Mouse (Mus musculus) embryonic fibroblast, embryonic 13.5 days (primary cell): ENCODE measurements around the gene Ppia. TPM values are rescaled to one million over a fixed set of nuclear protein-coding genes. Genes with fewer than 3 reads are reported as not detected.
A peak's percentile ranks its signal among the peaks of the same experiment; 100 is the strongest.
"Not testable (repeated sequence)": the region's sequence is repeated elsewhere in the genome, so short reads cannot be mapped to it uniquely, and the experiment has no call there.

Experiments used
- H3K27ac ChIP-seq: 2 replicates; pipeline ENCODE4 v1.5.1; 2012; ENCODE audit warnings: low read length, control low read depth, inconsistent platforms; ENCODE audit not compliant: insufficient read depth
- H3K4me1 ChIP-seq: 2 replicates; pipeline ENCODE4 v1.6.1; 2011; ENCODE audit warnings: low read length; ENCODE audit not compliant: control insufficient read depth, insufficient read depth
- H3K4me3 ChIP-seq: 2 replicates; pipeline ENCODE4 v1.5.1; 2011; ENCODE audit warnings: mild to moderate bottlenecking, control low read depth, low read length; ENCODE audit not compliant: insufficient read depth
- CTCF ChIP-seq: IDR thresholded peaks from 2 replicates; pipeline ENCODE4 v1.5.1; 2011; ENCODE audit warnings: mild to moderate bottlenecking, control low read depth, low read length, moderate library complexity, borderline replicate concordance; ENCODE audit not compliant: insufficient read depth
- POLR2A ChIP-seq: IDR thresholded peaks from 2 replicates; pipeline ENCODE4 v1.6.1; 2011; ENCODE audit warnings: low read depth, mild to moderate bottlenecking, control low read depth, low read length, moderate library complexity
- polyA plus RNA-seq: library from polyadenylated mRNA; stranded (reverse); fragments of >200 nt; gene quantifications from 2 replicates; pipeline ENCODE4 v1.2.4, GENCODE M21; 2011; ENCODE audit warnings: low read depth; ENCODE audit not compliant: missing spikeins, insufficient read length

Gene Ppia
- polyA plus RNA-seq, 1 experiment: 2,412 TPM

DNA sequence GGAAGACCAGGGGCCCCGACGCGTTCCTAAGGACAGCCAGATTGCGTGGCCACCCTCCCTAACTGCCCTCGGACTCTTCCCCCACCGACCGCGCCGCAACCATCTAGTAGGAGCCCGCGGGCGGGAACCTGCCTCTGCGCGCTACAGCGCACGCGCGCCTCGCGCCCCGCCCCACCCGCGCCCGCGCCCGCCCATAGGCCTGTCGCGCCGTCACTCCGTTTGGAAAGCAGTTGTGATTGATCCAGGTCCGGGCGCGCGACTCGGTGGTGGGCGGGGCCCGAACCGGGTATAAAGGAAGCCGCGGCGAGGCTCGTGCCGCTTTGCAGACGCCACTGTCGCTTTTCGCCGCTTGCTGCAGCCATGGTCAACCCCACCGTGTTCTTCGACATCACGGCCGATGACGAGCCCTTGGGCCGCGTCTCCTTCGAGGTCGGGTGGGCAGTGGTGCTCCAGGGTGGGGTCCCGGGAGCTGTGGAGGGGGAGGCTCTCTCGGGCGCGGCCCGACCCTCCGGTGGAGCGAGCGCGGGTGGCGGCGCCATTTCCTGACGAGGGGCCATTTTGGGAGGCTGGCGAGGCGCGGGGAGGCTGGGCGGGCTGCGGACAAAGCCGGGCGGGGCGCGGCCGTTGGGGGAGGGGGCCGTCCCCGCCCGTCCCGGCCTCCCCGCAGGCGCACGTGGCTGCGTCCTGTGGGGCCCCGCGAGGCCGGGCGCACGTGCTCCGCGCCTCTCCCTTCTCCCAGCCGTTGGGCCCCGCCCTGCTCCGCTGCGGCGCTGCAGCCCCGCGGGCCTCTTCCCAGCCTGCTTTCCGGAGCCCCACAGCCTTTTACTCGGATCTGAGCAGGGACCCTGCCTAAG lies 535 bp downstream of the Ppia start:
- H3K4me1 ChIP-seq: no peaks in the 10 kb centered on the region
- no peak for TF ChIP-seq CTCF
- TF ChIP-seq POLR2A: peak; percentile 89
- H3K4me3 ChIP-seq: peak overlapping the region; percentile 97
- H3K27ac ChIP-seq: peak overlapping the region; percentile 99

GRCm38 (mm10) chr11:6416405-6417034 lies 1.3 kb downstream of the Ppia start:
- peak; percentile 32 for TF ChIP-seq POLR2A
- TF ChIP-seq CTCF: no peak
- H3K4me1 ChIP-seq: no peaks in the 10 kb centered on the region

GRCm38 (mm10) chr11:6417069-6417468 lies 1.8 kb downstream of the Ppia start:
- Histone ChIP-seq H3K4me3 (peak overlapping the region; percentile 97), H3K27ac (0 out of 2 replicates have a peak overlapping the region, but pooled peaks have one; percentile 45), H3K4me1 (no peaks in the 10 kb centered on the region)
- TF ChIP-seq CTCF (no peak), POLR2A (0 out of 2 replicates have a peak, but pooled peaks have one; percentile 38)

More at GRCm38 (mm10) chr11:6416405-6417034, 1.3 kb downstream of the Ppia start:
- Histone ChIP-seq H3K4me3 (peak overlapping the region; percentile 97), H3K27ac (peak overlapping the region; percentile 95)

GRCm38 (mm10) chr11:6417490-6417889 lies 2.2 kb downstream of the Ppia start:
- H3K4me3 ChIP-seq: peak overlapping the region; percentile 97
- TF ChIP-seq CTCF (no peak), POLR2A (no peak)
- H3K27ac ChIP-seq: no peak overlapping the region
- no peaks in the 10 kb centered on the region for H3K4me1 ChIP-seq

GRCm38 (mm10) chr11:6418751-6419150 lies 3.5 kb downstream of the Ppia start:
- Histone ChIP-seq H3K27ac (no peak overlapping the region), H3K4me1 (no peaks in the 10 kb centered on the region), H3K4me3 (peak overlapping the region; percentile 9)
- TF ChIP-seq POLR2A: no peak
- TF ChIP-seq CTCF: no peak

DNA sequence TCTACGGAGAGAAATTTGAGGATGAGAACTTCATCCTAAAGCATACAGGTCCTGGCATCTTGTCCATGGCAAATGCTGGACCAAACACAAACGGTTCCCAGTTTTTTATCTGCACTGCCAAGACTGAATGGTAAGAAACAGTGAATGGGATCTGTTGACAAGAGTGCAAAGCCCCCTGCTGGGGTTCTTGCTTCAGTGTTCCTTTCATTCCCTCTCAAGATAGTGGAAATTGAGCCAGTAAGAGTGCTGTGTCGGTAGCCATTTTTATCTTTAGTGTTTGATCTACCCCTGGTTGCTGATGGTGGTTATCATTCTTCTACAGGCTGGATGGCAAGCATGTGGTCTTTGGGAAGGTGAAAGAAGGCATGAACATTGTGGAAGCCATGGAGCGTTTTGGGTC lies 3.9 kb downstream of the Ppia start:
- not testable (repeated sequence) for H3K4me3 ChIP-seq, H3K4me1 ChIP-seq, H3K27ac ChIP-seq

DNA sequence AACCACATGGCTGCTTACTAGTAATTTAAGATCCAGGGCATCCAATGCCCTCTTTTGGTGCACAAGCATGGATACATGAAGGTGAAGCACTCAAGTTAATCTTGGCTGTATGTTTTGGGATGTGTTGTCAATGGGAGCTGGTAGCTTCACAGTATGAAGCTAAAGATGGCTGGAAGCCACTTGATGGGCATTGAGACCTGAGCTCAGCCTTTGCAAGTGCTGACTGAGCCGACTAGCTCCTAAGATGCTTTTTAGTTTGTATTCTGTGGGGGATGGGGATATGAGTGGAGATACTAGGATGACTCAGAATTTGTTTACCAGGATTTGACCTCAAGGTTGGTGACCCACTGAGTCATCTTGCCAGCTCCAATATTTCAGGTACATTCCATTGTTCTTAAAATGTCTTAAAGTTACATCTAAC lies 5.0 kb downstream of the Ppia start:
- Histone ChIP-seq H3K4me1 (no peaks in the 10 kb centered on the region), H3K4me3 (no peak overlapping the region), H3K27ac (no peak overlapping the region)
- TF ChIP-seq POLR2A (0 out of 2 replicates have a peak, but pooled peaks have one; percentile 30), CTCF (no peak)

DNA sequence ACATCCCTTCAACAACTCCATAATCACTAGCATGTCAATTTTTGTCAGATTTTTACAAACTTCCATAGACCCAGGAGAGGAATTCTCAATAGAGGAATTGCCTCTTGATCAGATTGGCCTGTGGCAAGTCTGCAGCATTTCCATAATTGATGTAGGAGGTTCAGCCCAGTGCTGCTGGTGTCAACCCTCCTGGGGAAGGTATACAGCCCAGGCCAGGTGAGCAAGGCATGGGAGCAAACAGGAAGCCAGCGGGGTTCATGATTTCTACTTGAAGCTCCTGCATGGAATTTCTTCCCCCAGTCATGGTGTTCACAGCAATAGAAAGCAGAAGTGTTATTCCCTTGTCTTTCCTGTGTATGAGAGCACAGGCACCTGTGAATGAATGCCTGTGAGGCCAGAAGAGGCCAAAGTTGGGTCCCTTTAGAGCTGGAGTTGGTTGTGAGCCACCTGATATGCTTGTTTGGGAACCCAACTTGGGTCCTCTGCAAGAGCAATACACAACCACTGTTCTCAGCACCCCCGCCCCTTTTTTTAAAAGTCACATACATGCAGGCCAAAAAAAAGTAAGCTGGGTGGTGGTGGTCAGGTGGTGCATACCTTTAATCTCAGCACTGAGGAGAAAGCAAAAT lies 5.6 kb downstream of the Ppia start:
- Histone ChIP-seq H3K4me1 (no peaks in the 10 kb centered on the region), H3K27ac (no peak overlapping the region), H3K4me3 (no peak overlapping the region)
- peak; percentile 37 for TF ChIP-seq POLR2A
- no peak for TF ChIP-seq CTCF

DNA sequence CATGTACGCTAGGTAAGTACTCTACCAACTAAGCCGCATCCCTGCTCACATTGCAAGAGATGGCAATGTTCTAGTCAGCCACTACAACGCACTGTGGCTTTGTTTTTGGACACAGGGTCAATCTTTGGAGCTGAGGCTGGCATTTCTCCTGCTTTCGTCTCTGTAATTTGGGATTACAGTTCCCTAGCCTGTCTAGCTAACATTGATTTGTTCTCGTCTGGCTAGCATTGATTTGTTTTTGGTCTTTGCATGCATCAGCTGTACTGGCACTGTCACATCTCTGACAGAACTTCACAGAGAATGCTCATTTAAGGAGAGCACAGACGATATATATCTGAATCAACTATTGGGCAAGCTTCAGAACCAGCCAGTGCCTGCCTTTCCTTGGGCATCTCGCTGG lies 14.9 kb downstream of the Ppia start:
- Histone ChIP-seq H3K4me1 (no peaks in the 10 kb centered on the region), H3K27ac (no peak overlapping the region), H3K4me3 (no peak overlapping the region)
- TF ChIP-seq CTCF: no peak
- TF ChIP-seq POLR2A: no peak

DNA sequence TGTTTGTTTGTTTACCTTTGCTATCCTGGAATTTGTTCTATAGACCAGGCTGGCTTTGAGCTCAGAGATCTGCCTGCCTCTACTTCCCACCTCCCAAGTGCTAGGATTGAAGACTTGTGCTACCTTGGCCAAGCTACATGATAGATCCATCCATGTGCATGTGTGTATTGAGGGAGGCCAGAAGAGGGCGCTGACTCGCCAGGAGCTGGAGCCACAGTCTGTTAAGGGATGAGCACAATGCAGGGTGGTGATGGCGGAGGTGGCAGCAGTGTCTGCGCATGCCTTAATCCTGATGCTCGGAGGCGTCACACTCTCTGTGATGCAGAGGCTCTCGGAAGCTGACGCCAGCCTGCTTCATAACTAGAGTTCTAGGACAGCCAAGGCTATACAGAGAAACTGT lies 21.2 kb downstream of the Ppia start:
- no peaks in the 10 kb centered on the region for H3K4me1 ChIP-seq
- TF ChIP-seq CTCF (peak; percentile 81; the same call in 1 of the 2 replicates), POLR2A (no peak)
- no peak overlapping the region for H3K4me3 ChIP-seq
- no peak overlapping the region for H3K27ac ChIP-seq
